Mouse (Mus musculus) ovary, postnatal 10 days (tissue): Measurements from ENCODE around the gene Qser1.

Experiments
- DNase-seq: peaks from one replicate; pipeline ENCODE4 v3.0.0; 2022; ENCODE audit warnings: low spot score

Gene Qser1

GRCm38 (mm10) chr2:104817555-104818330 lies 1.2 kb upstream of the Qser1 start:
- no peak for DNase-seq

DNA sequence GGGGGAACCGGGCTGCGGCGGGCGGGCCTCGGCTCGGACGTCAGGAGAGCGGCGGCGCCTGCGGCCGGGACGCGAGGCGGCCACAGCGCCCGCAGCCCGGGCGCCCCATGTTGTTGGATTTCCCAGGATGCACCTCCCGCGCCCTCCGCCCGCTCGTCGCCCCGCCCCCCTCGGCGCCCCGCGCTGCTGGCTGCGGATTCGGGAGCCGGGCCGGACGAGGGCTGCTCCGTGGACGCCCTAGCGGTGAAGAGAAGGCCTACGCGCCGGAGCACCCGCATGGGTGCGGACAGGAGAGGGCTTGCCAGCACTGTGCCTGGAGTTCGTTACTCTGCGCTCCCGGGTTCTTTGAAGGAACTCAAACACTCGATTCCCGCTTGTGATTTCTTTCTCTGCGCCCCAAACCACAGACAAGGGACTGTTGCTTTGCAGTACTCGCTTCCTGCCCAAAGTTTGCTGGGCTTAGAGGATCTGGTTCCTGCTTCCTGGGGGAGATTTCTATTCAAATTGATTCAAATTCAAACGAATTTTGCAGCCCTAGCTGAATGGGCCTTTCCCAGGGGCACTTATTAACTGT lies 393 bp upstream of the Qser1 start:
- peak; percentile 80 for DNase-seq

- no peak for DNase-seq
Observed at GRCm38 (mm10) chr2:104815561-104816370, 794 bp downstream of the Qser1 start.

- no peak for DNase-seq
Observed at GRCm38 (mm10) chr2:104814181-104814951, 2.2 kb downstream of the Qser1 start.

DNA sequence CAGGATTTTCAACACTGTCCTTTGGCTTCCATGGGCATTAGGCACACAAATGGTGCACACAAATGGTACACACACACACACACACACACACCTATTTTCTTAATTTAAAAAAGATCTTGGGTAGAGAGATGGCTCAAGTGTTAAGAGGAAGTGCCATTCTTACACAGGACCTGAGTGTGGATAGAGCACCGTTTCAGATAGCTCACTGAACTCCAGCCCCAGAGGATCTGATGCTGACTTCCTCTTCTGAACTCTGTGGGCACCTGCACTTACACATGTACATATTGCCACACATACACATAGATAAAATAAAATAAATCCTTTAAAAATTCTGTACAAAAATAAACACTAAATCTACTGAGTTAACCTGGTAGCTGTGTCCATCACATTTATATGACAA lies 11.1 kb downstream of the Qser1 start:
- DNase-seq = no peak

GRCm38 (mm10) chr2:104774763-104775162 lies 41.8 kb downstream of the Qser1 start:
- DNase-seq = no peak

DNA sequence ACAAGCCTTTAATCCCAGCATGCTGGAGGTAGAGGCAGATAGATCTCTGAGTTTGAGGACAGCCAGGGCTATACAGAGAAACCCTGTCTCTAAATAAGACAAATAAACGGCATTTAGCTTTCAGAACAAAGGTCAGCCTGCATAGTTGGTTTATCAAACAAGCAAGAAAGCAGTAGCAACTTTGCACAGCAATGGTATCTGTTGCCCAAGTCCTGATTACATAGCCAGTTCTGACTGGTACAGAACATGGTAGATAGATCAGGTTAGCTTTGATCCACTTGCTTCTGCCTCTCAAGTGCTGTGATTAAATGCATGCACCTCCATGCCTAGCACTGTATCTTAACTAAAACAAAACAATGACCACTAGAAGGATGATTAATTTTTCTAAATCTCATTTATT lies 47.9 kb downstream of the Qser1 start:
- DNase-seq = no peak

GRCm38 (mm10) chr2:104764018-104764417 lies 52.5 kb downstream of the Qser1 start:
- no peak for DNase-seq

GRCm38 (mm10) chr2:104763134-104763703 lies 53.3 kb downstream of the Qser1 start:
- no peak for DNase-seq

GRCm38 (mm10) chr2:104750611-104751010 lies 65.9 kb downstream of the Qser1 start:
- DNase-seq = no peak

DNA sequence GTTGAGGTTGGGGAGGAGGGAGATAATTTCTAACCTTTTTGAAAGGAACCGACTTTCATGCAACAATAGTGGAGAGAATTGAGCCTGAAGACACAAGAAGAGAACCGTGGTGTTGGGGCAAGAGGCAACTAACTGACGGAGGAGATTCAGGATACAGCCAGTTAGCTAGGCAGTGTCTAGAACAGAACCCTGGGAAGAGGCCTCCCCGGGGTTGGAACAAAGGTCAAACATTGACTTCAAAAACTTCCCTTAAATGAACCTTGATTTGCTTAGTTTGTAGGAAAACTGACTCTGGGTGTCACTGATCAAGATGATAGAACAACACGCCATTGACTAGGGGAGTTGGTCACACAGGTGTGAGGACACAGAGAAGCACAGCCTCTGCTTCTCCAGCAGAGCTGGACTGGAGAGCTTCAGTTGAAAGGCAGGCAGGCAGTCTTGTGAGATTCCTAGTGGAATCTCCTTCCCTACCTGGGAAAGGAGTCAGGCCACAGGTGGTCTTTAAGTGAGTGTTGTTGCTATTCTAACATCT lies 67.8 kb downstream of the Qser1 start:
- DNase-seq = no peak

DNA sequence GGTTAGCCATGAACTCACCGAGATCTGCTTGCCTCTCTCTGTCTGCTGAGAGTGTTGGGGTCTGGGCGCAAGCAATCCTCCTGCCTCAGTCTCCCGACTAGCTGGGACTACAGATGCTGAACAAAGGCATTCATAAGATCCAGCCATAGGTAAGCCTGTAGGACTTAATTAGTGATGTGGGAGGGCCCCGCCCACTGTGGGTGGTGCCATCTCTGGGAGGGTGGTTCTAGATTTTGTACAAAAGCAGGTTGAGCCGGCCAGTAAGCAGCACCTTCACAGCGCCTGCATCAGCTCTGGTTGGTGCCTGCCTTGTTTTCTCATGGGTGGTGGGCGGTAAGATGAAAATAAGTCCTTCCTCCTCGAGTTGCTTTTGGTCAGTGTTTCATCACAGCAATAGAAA lies 70.3 kb downstream of the Qser1 start:
- DNase-seq = no peak

DNA sequence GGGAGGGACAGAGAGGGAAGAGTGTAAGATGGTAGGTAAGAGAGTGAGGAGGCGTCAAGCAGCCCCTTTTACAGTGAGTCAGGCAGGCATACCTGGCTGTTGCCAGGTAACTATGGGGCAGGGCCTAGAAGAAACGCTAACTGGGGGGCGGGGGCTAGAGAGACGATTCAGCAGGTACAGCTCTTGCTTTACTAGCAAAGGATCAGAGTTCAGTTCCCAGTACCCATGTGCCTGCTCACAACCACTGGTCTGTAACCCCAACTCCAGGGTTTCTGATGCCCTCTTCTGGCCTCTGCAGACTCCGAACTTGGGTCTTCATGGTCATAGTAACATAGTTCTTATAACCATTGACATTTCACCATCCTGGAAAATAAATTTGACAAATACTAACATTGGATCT lies 72.6 kb downstream of the Qser1 start:
- no peak for DNase-seq

DNA sequence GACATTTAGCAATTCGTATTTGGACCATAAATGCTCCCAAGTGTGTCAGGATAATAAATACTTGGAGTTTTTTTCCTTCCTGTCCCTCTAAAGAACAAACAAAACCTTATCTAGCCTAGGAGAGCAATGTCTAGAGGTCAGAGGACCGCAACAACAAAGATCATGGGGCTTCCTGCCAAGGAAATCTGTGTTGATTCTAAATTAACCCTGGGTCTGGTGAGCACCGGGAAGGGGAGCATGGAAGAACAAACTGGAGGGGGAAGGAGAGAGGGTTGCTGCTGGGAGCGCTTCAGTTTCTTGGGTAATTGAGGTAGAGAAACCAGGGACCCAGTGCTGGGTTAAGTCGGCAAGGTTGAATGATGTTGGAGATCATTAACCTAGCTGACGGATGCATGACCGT lies 73.4 kb downstream of the Qser1 start:
- no peak for DNase-seq

- DNase-seq = peak; percentile 69
Observed at GRCm38 (mm10) chr2:104742741-104743064, 73.9 kb downstream of the Qser1 start, which contains the start of gene Depdc7. TSS of gene Depdc7 (minus strand) at chr2:104742878.

GRCm38 (mm10) chr2:104741896-104742740 lies 74.4 kb downstream of the Qser1 start:
- DNase-seq = no peak

- DNase-seq = no peak
Observed at GRCm38 (mm10) chr2:104741015-104741758, 75.4 kb downstream of the Qser1 start.

- no peak for DNase-seq
Observed at GRCm38 (mm10) chr2:104740248-104740949, 76.2 kb downstream of the Qser1 start.

DNA sequence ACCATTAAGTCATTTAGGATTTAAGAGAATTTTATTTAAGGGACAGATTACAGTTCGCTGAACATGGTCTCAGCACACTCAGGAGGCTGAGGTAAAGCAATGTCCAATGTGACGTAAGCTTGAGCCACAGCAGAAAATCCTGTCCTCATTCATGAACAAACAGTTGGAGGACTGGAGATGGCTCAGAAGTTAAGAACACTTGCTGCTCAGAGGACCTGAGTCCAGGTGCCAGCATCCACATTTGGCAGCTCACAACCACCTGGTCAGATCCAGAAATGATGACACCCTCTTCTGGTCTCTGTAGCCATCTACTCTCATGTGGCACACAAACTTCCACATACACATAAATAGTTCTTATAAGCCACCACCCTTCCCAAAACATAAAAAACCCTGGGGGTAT lies 76.9 kb downstream of the Qser1 start:
- DNase-seq = no peak
